Mouse (Mus musculus) left cerebral cortex, postnatal 36 days (tissue): ENCODE measurements around the gene Scn10a. TPM values are rescaled to one million over a fixed set of nuclear protein-coding genes. Genes with fewer than 3 reads are reported as not detected.
A peak's percentile ranks its signal among the peaks of the same experiment; 100 is the strongest.

ENCODE experiments used
- DNase-seq, 2 experiments: peaks; one replicate each; pipeline ENCODE4 v3.0.0; 2021 to 2022; ENCODE audit warnings: low spot score in 2 of 2, mixed read lengths in 1 of 2
- intact Hi-C: fragments of 180-260 bp; cut with DNase I; formaldehyde crosslinking; loops from one replicate; pipeline ENCODE4 v1.15.1; 2025
- total RNA-seq, 2 experiments: library from RNA; stranded (reverse); gene quantifications; 2 replicates each; pipeline ENCODE4 v1.2.3; 2021

Scn10a gene
- total RNA-seq, 2 experiments from 2014 or later: 0.07 to 0.23 TPM

DNA sequence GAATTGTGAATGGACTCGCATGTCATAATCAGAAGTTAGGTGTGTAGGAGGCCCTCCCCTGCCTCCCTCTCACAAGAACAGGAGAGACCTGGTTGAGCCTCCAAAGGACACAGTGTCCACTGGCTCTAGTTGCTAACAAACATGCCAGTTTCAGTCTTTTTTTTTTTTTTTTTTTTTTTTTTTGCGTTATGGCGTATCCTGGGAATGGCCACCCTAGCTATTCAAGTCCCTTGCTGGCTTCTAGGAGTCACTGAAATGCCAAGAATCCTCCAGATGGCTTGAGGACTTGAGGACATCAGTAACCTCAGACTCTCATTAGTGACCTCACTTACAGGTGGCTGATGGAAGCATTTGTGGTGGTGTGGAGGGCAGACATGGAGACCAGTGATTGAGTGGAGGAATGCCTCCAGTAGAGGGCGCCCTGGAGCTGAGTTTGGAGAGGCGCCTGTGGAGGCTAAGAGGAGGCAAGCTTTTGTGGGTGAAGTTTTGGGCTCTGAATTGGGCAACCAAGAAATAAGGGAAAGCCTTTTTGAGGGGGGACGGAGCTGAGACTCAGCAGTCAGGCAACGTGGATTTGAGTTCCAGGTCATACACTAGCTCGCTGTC, 72.1 kb downstream of the Scn10a start:
- peak; percentile 48 to 53 for DNase-seq
- intact Hi-C loops: loop anchor here (1.0 to 10.0 kb wide), 2 partner anchors 104 to 248 kb away; partner anchors contain the start of gene Wdr48

DNA sequence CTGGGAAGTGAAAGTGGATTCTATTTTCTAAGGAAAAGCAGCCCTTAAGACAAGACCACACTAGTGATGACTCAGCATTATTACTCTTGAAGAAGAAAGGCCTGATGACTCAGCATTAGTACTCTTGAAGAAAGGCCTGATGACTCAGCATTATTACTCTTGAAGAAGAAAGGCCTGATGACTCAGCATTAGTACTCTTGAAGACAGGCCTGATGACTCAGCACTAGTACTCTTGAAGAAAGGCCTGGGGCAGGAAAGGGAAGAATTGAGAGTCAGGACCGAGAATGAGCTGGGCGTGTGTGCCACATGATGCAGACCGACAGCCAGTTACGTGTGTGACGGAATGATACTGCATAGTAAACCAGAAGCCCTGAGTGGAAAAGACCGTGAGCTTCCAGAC, 77.1 kb downstream of the Scn10a start:
- no peak for DNase-seq
- intact Hi-C loops: loop anchor here (10.0 kb wide), 1 partner anchor 253 kb away; the partner anchor contains the start of gene Wdr48

DNA sequence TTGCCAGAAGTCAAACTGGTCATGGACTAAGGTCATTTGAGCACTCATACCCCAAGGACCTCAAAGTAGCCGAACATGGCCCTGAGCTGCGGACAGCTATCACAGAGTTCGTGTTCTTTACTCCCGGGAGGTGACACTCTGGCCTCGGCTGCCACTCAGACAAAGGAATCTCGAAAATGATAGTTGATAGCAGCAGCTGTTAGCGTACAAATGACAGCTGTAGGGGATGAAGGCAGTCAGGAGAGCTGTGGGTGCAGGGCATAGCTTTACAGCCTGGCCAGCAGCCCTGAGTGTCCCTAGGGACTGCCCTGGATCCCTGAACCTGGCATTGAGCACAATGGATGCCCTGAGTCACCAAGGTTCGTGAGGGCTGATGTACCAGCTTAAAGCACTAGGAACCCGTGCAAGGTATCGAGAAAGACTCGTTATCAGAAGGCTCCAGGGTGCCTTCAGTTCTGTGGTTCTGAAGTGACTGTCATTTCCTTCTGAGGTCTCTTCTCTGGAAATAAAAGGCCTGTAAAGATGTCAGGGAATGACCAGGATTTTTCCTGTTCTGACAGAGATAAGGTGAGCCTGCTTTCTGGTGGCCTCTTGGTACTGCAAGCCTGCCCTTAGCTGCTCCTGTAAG, 84.8 kb downstream of the Scn10a start:
- intact Hi-C loops: no loop called here
- no peak for DNase-seq

GRCm38 (mm10) chr9:119633475-119633874, 85.6 kb downstream of the Scn10a start:
- no peak for DNase-seq
- intact Hi-C loops: no loop called here

GRCm38 (mm10) chr9:119632801-119633200, 86.3 kb downstream of the Scn10a start:
- intact Hi-C loops: no loop called here
- no peak for DNase-seq

- DNase-seq: no peak
- intact Hi-C loops: no loop called here
These were observed 87.1 kb downstream of the Scn10a start for GRCm38 (mm10) chr9:119631899-119632533.

- intact Hi-C loops: no loop called here
- no peak for DNase-seq
These were observed 87.7 kb downstream of the Scn10a start for GRCm38 (mm10) chr9:119631393-119631898.

DNA sequence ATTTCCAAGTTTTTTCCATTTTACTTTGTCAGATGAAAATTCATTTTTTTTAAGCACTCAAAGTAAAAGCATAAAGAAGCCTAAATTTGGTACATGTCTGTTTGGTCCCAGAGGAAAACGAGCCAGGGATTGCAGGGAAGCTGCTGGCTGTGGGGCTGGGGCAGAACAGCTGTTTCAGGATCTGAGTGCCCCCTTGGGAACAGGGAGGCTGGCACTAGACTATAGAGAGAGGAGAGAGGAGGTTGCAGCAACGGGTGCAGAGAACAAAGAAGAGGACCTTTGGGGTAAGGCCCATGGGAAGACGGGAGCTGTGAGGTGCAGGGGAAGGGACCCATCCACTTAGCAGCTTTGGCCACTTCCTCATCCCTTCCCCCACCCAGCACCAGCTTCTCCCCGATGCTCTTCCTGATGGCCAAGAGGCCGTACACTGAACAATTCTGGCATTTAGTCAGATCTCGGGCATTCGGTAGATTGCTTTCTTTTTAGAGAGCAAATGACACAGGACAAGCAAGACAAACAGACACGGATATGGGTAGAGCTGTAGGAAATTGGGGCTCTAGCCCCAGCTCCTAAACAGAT, 90.3 kb downstream of the Scn10a start:
- intact Hi-C loops: no loop called here
- no peak for DNase-seq

- DNase-seq: peak; percentile 24 to 33
- intact Hi-C loops: no loop called here
These were observed 91.9 kb downstream of the Scn10a start for GRCm38 (mm10) chr9:119627227-119627626.

- intact Hi-C loops: no loop called here
These were observed 95.0 kb downstream of the Scn10a start for GRCm38 (mm10) chr9:119624151-119624550.

GRCm38 (mm10) chr9:119614798-119615197, 104.3 kb downstream of the Scn10a start:
- DNase-seq: no peak
- intact Hi-C loops: no loop called here

More at GRCm38 (mm10) chr9:119624151-119624550, 95.0 kb downstream of the Scn10a start:
- DNase-seq: no peak

GRCm38 (mm10) chr9:119610563-119611166, 108.5 kb downstream of the Scn10a start:
- no peak for DNase-seq
- intact Hi-C loops: no loop called here

DNA sequence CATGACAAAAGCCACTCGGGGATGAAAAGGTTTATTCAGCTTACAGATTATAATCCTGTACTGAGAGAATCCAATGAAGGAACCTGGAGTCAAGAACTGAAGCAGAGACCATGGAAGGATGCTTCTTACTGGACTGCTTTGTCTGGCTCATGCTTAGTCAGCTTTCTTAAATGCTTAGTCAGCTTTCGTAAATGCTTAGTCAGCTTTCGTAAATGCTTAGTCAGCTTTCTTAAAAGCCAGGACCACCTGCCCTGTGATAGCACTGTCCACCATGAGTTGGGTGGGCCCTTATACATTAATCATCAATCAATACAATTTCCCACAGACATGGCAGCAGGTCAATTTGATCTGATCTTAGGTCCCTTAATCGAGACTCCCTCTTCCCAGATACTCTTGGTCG, 112.2 kb downstream of the Scn10a start:
- DNase-seq: no peak
- intact Hi-C loops: no loop called here

DNA sequence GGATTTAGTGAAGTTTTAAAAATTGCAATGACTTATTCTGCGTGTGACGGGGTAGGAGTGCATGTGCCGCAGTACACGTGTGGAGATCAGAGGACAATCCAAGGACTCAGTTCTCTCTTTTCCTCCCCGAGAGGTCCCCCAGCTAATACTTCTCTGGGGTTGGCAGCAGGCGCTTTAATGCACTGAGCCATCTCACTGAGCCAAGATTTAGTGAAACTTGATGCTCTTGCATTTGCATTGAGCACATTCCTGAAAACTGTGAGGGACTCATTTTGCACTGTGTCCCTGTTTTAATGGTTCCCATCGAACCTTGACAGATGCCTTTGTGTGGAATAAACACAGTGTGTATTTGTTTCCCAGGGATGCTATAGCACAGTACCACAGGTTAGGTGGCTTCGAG, 114.5 kb downstream of the Scn10a start:
- DNase-seq: no peak
- intact Hi-C loops: no loop called here

DNA sequence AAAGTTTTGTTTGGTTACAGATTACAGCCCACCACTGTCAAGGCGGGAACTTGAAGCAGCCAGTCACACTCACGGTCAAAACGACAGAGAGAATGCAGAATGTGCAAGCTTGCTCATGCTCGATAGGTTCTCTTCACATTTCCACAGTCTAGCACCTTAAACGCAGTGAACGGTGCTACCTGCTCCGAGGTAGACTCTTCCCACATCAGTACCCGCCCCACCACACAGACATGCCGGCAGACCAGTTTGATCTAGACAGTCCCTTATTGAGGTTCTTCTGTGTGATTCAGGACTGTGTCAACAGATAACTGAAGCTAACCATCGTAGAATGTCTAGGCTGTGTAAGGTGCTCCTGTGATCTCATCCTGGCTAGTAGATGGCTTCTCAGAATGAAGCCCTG, 120.6 kb downstream of the Scn10a start:
- intact Hi-C loops: no loop called here
- no peak for DNase-seq

- intact Hi-C loops: no loop called here
- no peak for DNase-seq
These were observed 121.8 kb downstream of the Scn10a start for GRCm38 (mm10) chr9:119597332-119597731.

DNA sequence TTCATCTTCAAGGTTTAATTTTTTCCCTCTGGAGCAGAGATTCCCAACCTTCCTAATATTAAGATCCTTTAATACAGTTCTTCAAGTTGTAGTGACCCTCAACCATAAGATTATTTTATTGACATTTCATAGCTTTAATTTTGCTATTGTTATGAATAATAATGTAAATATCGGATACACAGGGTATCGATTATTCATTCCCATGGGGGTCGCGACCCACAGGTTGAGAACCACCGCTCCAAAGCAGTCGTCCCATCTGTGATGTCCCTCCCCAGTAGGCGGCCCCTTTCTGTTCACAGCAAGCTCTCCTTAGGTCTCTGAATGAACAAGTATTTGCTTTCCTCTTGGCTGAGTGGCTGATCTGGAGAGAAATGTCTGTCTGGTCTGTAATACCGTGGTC, 129.5 kb downstream of the Scn10a start:
- no peak for DNase-seq
- intact Hi-C loops: loop anchor here (10.0 kb wide), 2 partner anchors 165 to 305 kb away; partner anchors contain the start of gene Wdr48

GRCm38 (mm10) chr9:119588763-119589449, 130.2 kb downstream of the Scn10a start:
- intact Hi-C loops: loop anchor here (10.0 kb wide), 2 partner anchors 166 to 306 kb away; partner anchors contain the start of gene Wdr48
- DNase-seq: no peak

GRCm38 (mm10) chr9:119580668-119581067, 138.5 kb downstream of the Scn10a start:
- intact Hi-C loops: loop anchor here (2.0 to 10.0 kb wide), 3 partner anchors 120 to 314 kb away; partner anchors contain the start of gene Wdr48
- peak; percentile 69 to 72 for DNase-seq
